Mouse (Mus musculus): ENCODE measurements around the gene Gsdma. TPM values are rescaled to one million over a fixed set of nuclear protein-coding genes. Genes with fewer than 3 reads are reported as not detected.
A peak's percentile ranks its signal among the peaks of the same experiment; 100 is the strongest.
"Not testable (repeated sequence)": the region's sequence is repeated elsewhere in the genome, so short reads cannot be mapped to it uniquely, and the experiment has no call there.

Gsdma gene
- polyA plus RNA-seq (2014; fragmentation: Nextera tagmentation; extraction: Ambion mirVana), result 0.64 and 2.0 TPM in 2 replicates

GRCm38 (mm10) chr11:98664091-98664490, at the start of gene Gsdma:
Gene Gsdma, plus strand, starts transcription at chr11:98664351.
- ATAC-seq (ENCODE audit: low read depth), result no peak
- Histone ChIP-seq H3K27ac (replicated peaks; ENCODE audit: low read depth, low read length) (no peak within 1 kb of the TSS), H3K36me3 (ENCODE audit: control insufficient read depth, insufficient read depth, low read length) (no peaks in the 10 kb centered on the region), H3K9me3 (ENCODE audit: control insufficient read depth, low read length) (no peaks in the 10 kb centered on the region), H3K4me3 (ENCODE audit: low read depth, low read length) (no peak within 1 kb of the TSS), H3K27me3 (replicated peaks; ENCODE audit: control insufficient read depth, insufficient read depth, low read length) (peaks cover 5% of the 10 kb centered on the region), H3K9ac (ENCODE audit: low read depth, low read length) (no peak within 1 kb of the TSS), H3K4me1 (ENCODE audit: control insufficient read depth, insufficient read depth, low read length) (no peaks in the 10 kb centered on the region), H3K4me2 (ENCODE audit: low read depth, low read length) (no peak within 1 kb of the TSS)
- DNase-seq (ENCODE audit: low spot score), result peak; percentile 10
- 28% methylated on average over 4 of the region's 4 CpGs for WGBS

- Histone ChIP-seq H3K4me1 (ENCODE audit: control insufficient read depth, insufficient read depth, low read length) (no peaks in the 10 kb centered on the region), H3K36me3 (ENCODE audit: control insufficient read depth, insufficient read depth, low read length) (no peaks in the 10 kb centered on the region), H3K27me3 (replicated peaks; ENCODE audit: control insufficient read depth, insufficient read depth, low read length) (no peaks in the 10 kb centered on the region), H3K9ac (ENCODE audit: low read depth, low read length) (no peak overlapping the region), H3K4me2 (ENCODE audit: low read depth, low read length) (no peak overlapping the region), H3K27ac (replicated peaks; ENCODE audit: low read depth, low read length) (no peak overlapping the region), H3K4me3 (ENCODE audit: low read depth, low read length) (no peak overlapping the region), H3K9me3 (ENCODE audit: control insufficient read depth, low read length) (no peaks in the 10 kb centered on the region)
- ATAC-seq (ENCODE audit: low read depth) (no peak), DNase-seq (ENCODE audit: low spot score) (no peak)
- 90% methylated on average over 13 of the region's 13 CpGs for WGBS
Observed at GRCm38 (mm10) chr11:98620791-98621190, 43.4 kb upstream of the Gsdma start.

GRCm38 (mm10) chr11:98623981-98624380, 40.2 kb upstream of the Gsdma start:
- not testable (repeated sequence) for H3K27me3 ChIP-seq (replicated peaks; ENCODE audit: control insufficient read depth, insufficient read depth, low read length); H3K9me3 ChIP-seq (ENCODE audit: control insufficient read depth, low read length); H3K4me3 ChIP-seq (ENCODE audit: low read depth, low read length); H3K9ac ChIP-seq (ENCODE audit: low read depth, low read length); H3K4me2 ChIP-seq (ENCODE audit: low read depth, low read length); H3K36me3 ChIP-seq (ENCODE audit: control insufficient read depth, insufficient read depth, low read length); ATAC-seq (ENCODE audit: low read depth); DNase-seq (ENCODE audit: low spot score); H3K27ac ChIP-seq (replicated peaks; ENCODE audit: low read depth, low read length); H3K4me1 ChIP-seq (ENCODE audit: control insufficient read depth, insufficient read depth, low read length)
- 67% methylated on average over 6 of the region's 6 CpGs for WGBS

GRCm38 (mm10) chr11:98624381-98624780, 39.8 kb upstream of the Gsdma start:
- not testable (repeated sequence) for H3K9ac ChIP-seq (ENCODE audit: low read depth, low read length); H3K9me3 ChIP-seq (ENCODE audit: control insufficient read depth, low read length); H3K27ac ChIP-seq (replicated peaks; ENCODE audit: low read depth, low read length); H3K27me3 ChIP-seq (replicated peaks; ENCODE audit: control insufficient read depth, insufficient read depth, low read length); DNase-seq (ENCODE audit: low spot score); H3K4me3 ChIP-seq (ENCODE audit: low read depth, low read length); H3K4me2 ChIP-seq (ENCODE audit: low read depth, low read length); ATAC-seq (ENCODE audit: low read depth); H3K36me3 ChIP-seq (ENCODE audit: control insufficient read depth, insufficient read depth, low read length); H3K4me1 ChIP-seq (ENCODE audit: control insufficient read depth, insufficient read depth, low read length)
- WGBS, result 90% methylated on average over 2 of the region's 2 CpGs

DNA sequence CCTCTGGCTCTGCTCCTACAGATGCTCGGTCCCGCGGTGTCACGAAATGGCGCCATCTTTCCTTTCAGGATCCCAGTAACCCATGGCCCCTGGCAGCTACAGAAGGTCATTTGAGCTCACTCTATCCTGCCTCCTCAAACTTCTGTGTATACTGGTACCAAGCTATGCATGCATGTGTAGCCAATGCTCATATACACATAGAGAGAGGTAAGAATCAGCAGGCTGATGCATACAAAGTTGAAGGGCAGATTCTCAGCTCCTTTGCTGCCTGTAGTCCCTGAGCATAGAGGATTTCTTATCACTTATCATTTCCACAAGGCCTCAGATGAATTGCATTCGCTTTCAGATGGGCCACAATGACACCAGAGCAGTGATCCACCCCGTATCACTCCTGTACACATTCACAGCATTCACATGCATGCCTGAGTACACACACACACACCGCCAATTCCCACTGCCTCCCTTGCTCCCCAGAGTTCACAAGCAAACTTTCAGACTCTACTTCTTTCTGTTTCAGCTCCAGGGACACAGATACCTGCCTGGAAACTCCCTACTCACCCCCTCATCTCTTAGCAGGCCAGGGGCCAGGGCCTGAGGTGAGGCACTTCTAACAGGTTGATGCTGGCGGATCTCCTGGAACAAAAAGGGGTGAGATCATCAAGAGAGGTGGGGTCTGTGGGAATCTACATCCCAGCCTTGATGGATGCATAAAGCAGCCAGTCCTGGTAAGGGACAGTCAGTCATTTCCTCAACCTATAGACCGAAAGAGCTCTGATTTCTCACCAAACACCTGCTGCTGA, 38.3 kb upstream of the Gsdma start, which contains the start of the genes Gm12355 and Gsdma3:
Gene Gm12355 (minus strand): TSS at position 51 of the 800 bp plus-strand sequence.
Gene Gsdma3 (plus strand): TSS at position 750 of the 800 bp plus-strand sequence.
- no peaks in the 10 kb centered on the region for H3K9me3 ChIP-seq (ENCODE audit: control insufficient read depth, low read length)

DNA sequence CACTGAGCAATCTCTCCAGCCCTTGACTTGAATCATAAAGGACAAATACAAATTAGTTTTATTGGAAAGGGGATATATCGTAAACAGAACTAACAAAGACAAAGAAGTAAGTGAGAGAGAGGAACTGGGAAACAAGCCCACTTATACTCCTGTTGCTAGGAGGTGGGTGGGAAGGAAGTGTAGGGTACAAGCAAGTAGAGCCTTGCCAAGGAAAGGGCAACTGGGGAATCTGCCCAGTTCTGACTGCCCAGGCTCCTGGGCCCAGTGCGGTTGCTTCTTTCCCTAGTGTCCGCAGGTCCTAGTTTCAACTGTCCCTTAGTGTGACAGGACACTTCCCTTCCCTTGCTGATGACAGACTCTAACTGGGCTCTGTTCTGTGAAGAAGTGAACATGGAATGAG, 35.4 kb upstream of the Gsdma start:
- Histone ChIP-seq H3K4me1 (ENCODE audit: control insufficient read depth, insufficient read depth, low read length) (no peaks in the 10 kb centered on the region), H3K9me3 (ENCODE audit: control insufficient read depth, low read length) (no peaks in the 10 kb centered on the region), H3K4me2 (ENCODE audit: low read depth, low read length) (no peak overlapping the region), H3K4me3 (ENCODE audit: low read depth, low read length) (no peak overlapping the region), H3K9ac (ENCODE audit: low read depth, low read length) (no peak overlapping the region), H3K27ac (replicated peaks; ENCODE audit: low read depth, low read length) (no peak overlapping the region), H3K36me3 (ENCODE audit: control insufficient read depth, insufficient read depth, low read length) (no peaks in the 10 kb centered on the region), H3K27me3 (replicated peaks; ENCODE audit: control insufficient read depth, insufficient read depth, low read length) (no peaks in the 10 kb centered on the region)
- WGBS, result 96% methylated on average over 3 of the region's 3 CpGs
- DNase-seq (ENCODE audit: low spot score) (no peak), ATAC-seq (ENCODE audit: low read depth) (no peak)

More for the DNA sequence above, 38.3 kb upstream of the Gsdma start, which contains the start of the genes Gm12355 and Gsdma3:
- 88% methylated on average over 10 of the region's 10 CpGs for whole genome bisulfite sequencing
- no peak within 1 kb of the TSS for H3K4me3 ChIP-seq (ENCODE audit: low read depth, low read length)
- no peak within 1 kb of the TSS for H3K9ac ChIP-seq (ENCODE audit: low read depth, low read length)
- no peak within 1 kb of the TSS for H3K27ac ChIP-seq (replicated peaks; ENCODE audit: low read depth, low read length)
- ATAC-seq (ENCODE audit: low read depth), result no peak
- H3K4me2 ChIP-seq (ENCODE audit: low read depth, low read length), result no peak within 1 kb of the TSS
- no peaks in the 10 kb centered on the region for H3K4me1 ChIP-seq (ENCODE audit: control insufficient read depth, insufficient read depth, low read length)
- DNase-seq (ENCODE audit: low spot score), result no peak
- H3K27me3 ChIP-seq (replicated peaks; ENCODE audit: control insufficient read depth, insufficient read depth, low read length), result no peaks in the 10 kb centered on the region
- no peaks in the 10 kb centered on the region for H3K36me3 ChIP-seq (ENCODE audit: control insufficient read depth, insufficient read depth, low read length)

DNA sequence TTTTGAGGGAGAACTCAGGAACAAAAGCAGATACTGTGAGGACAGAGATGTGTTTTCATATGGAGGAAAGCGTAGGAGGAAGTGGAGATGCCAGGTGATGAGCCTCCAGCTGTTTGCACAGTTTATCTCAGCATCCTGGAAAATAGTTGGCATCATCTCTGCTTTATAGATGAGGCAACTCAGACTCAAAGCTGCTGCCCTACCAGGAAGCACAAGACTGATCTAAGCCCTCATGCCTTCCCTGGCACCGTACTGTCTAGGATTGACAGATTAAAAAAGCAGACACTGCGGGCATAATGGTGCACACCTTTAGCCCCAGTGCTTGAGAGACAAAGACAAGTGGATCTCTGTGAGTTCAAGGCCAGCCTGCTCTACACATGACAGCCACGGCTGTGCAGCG, 33.5 kb upstream of the Gsdma start:
- H3K4me2 ChIP-seq (ENCODE audit: low read depth, low read length), result no peak overlapping the region
- H3K27ac ChIP-seq (replicated peaks; ENCODE audit: low read depth, low read length), result no peak overlapping the region
- no peak overlapping the region for H3K4me3 ChIP-seq (ENCODE audit: low read depth, low read length)
- no peak for DNase-seq (ENCODE audit: low spot score)
- H3K9me3 ChIP-seq (ENCODE audit: control insufficient read depth, low read length), result no peaks in the 10 kb centered on the region
- no peaks in the 10 kb centered on the region for H3K4me1 ChIP-seq (ENCODE audit: control insufficient read depth, insufficient read depth, low read length)
- no peak for ATAC-seq (ENCODE audit: low read depth)
- 85% methylated on average over 5 of the region's 5 CpGs for WGBS
- H3K9ac ChIP-seq (ENCODE audit: low read depth, low read length), result no peak overlapping the region
- H3K36me3 ChIP-seq (ENCODE audit: control insufficient read depth, insufficient read depth, low read length), result no peaks in the 10 kb centered on the region
- H3K27me3 ChIP-seq (replicated peaks; ENCODE audit: control insufficient read depth, insufficient read depth, low read length), result no peaks in the 10 kb centered on the region

- H3K27ac ChIP-seq (replicated peaks; ENCODE audit: low read depth, low read length); H3K27me3 ChIP-seq (replicated peaks; ENCODE audit: control insufficient read depth, insufficient read depth, low read length); H3K9me3 ChIP-seq (ENCODE audit: control insufficient read depth, low read length); H3K36me3 ChIP-seq (ENCODE audit: control insufficient read depth, insufficient read depth, low read length); H3K4me3 ChIP-seq (ENCODE audit: low read depth, low read length); H3K4me2 ChIP-seq (ENCODE audit: low read depth, low read length); ATAC-seq (ENCODE audit: low read depth); H3K4me1 ChIP-seq (ENCODE audit: control insufficient read depth, insufficient read depth, low read length); H3K9ac ChIP-seq (ENCODE audit: low read depth, low read length): not testable (repeated sequence)
- peak; percentile 5 for DNase-seq (ENCODE audit: low spot score)
- WGBS, result 41% methylated on average over 8 of the region's 10 CpGs
Observed at GRCm38 (mm10) chr11:98635312-98635970, 28.7 kb upstream of the Gsdma start.

All from embryonic facial prominence, embryonic 14.5 days (tissue).